Mouse (Mus musculus) lung, postnatal 10 days (tissue): ENCODE measurements at regions not wholly inside any gene's neighbourhood (a gene's known extent, or its start where the extent isn't known, plus 50 kb on each side); places are given as distances from the start of the nearest gene placed in this dataset.

ENCODE experiments used
- DNase-seq: peaks from one replicate; pipeline ENCODE4 v3.0.0; 2021

DNA sequence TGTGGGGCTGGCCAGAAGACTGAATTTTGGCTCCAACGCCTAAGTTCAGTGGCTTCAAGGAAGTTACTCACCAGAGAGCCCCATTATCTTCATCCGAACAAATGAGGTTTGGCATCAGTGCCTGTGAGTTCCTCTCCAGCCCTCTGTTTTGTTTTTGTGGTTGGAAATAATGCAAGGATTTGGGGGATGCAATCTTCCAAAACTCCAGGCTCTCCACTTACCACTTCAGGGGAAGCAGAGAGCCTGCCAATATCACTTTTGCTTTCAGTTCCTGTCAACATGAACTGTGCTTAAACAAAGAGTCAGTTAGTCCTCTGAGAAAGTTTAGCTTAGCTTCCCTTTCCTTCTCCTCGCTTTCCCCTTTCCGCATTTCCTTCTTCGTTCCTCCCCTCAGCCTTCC, 189.4 kb upstream of the Hmga2 start:
- DNase-seq: peak; percentile 13

DNA sequence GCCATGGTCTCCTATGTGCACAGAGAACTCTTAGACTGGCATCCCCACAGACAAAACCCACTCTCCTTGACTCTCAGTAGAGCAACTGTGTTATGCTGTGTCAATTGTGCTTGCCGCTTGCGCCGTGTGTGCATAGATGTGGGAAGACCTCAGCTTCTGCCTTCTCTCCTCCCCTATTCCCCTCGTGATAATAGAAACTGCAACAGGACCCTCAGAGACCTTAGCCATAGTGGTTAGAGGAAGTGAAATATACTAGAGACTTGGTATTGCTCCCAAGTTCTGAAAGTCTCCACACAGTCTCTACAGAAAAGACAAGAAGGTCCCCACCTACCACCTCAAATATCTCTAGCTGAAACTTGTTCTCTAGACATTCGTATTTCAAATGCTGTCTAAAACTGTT, 188.2 kb upstream of the Hmga2 start:
- DNase-seq: no peak

DNA sequence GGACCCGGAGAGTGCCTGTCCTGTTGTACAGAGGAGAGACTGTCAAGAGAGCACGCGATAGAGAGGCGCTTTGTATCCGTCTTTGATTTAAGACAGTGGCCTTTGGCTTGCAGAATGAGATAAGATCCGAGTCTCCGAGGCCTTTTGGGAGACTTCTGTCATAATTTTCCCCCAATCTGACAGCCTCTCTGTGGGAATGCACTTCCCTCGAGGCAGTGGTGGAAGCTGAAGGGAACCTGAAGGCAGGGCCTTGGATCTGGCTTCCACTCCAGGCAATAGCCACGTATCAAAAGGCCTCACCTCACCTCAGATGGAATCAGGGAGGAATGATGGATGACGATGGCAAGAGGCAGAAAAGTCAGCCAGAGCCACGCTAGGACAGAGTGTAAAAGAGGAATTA, 187.1 kb upstream of the Hmga2 start:
- no peak for DNase-seq

DNA sequence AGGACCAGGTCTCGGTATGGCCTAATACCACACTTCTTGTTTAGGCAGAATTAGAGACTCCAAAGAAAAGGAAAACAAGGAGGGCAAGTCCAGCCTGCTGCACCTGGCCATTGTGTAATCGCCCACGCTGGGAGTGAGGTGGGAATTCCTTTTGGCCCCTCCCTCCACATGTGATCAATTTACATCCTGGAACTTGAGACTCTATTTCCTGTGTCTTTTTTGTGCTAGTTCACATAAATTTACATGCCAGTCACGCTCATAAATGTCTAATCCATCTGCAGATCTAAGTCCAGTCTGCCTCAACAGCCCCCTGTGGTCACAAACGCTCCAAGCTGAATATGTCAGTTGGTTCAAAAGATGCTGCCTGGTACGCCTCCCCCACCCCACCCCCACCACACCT, 184.2 kb upstream of the Hmga2 start:
- DNase-seq: no peak

DNA sequence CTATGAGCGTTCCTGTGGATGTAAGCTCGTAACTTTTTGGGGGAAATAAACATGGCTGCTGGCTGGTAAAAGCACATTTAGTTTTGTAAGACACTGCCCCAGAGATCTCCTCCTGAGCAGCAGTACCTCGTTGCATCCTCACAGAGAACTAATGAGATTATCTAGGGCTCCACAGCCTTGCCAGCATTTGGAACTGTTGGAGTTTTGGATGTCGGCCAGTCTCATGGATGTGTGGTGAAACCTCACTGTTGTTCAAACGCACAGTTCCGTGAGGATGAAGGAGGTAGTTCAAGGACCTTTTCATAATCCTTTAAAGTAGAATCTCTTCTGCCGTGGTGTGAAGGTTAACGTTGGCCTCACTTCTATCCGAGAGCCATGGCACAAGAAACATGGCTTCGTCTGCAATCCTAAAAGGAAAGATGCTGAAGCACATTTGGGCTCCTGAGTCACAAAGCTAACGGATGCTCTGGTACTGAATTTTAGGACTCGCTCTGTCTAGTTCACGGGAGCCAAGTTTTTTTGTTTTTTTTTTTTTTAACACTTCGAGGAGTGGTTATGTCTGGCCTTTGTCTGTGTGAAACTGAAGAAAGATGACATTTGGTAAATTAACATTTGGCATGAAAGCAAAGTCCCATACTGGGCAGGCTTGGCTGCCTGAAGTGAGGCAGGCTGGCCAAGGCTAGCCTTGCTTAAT, 179.1 kb upstream of the Hmga2 start:
- DNase-seq: no peak

DNA sequence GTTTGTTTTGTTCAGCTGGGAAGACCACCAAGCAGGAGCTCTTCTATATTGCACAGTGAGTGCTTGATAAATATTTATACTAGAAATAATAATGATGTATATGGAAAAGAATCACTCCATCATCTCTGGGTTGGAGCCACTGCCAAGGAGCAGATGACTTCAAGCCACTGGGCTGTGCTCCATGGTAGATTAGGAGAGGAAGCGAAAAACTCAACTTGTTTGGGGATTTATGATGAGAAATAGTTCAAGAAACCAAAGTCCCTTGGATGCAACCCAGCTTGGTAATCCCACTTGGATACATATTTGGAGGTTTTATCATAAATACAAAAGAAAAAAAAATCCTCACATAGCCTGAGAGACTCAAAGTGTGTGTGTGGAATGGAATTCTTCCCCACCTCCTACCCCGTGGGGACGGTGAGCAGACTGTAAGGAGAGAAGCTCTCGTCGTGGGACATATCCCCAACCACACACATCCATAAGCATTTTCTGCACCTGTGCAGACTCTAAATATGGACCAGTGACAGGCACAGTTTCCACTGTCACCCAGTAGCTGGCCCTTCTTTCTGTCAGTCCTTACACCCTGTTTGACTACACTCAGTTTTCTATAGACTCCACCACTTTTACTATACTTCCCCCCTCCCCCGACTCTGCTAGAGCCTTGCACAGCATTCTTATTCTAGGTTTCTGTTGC, 176.4 kb upstream of the Hmga2 start:
- peak; percentile 39 for DNase-seq

DNA sequence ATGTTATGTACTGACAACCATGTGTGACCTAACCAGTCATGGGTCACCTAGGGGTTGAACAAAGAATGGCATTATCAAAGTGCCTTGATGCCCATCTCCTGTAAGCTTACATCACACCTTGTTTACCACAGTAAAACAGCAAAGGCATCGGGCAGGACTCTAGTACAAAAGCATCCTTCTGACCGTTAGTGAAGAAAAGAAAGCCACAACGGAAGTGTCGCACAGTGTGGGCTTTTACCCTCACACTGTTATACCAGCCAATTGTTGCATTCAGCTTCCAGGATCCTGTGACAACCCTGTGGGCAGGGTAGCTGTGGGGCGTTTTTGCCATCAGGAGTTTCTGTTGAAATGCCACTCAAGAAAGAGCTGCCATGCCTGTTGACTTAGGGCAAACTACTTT, 175.6 kb upstream of the Hmga2 start:
- no peak for DNase-seq

DNA sequence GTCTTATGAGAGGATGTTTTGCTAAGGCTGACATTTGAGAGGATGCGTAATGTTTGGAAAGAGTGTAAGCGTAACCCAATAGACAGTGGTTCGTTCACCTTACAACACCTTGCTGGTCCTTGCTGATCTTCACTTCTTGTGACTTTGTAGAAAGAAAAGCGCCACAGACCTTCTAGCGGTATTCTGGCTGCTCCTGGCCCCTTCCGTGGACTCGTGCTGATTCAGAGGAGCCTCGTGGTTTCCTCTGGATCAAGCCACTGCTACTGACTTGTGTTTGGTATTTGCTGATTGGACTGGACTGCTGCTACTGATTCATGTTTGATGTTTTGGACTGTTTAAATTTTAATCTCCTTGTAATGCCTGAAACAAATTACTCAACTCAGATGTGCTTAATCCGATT, 174.1 kb upstream of the Hmga2 start:
- DNase-seq: no peak

DNA sequence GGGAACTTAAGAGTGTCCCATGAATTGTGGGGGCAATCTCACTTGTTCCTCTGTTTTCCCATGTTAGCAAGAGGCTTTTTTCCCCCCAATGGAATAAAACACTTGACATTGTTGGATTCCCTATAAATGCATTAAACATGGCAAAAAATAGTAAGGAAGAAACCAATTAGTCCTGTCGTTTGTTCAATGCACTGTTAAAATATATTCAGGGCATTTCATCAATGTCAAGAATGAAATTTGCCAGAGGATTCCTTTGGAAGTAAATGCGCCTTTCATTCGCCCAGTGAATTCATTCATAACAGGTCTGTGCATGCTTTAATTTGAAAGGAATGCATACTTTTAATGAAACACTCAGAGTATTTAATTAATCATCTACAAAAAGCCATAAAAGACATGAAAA, 172.5 kb upstream of the Hmga2 start:
- DNase-seq: no peak

DNA sequence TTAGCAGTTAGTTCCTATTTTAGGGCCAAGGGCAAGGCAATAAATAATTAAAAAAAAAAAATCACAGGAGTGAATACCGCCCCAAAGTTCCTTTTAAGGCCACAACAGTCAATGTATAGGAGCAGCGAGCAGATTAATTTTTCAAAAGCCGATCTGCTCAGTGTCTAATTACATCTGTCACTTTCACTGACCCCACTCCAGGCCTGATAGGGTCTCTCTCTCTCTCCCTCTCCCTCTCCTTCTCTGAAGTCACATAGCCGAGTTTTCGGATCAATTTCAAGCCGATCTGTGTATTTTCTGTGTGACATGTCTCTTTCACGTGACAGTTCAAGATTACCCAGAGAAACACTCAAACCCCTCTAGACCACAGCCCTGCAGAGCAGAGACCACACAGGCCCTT, 171.8 kb upstream of the Hmga2 start:
- DNase-seq: no peak

DNA sequence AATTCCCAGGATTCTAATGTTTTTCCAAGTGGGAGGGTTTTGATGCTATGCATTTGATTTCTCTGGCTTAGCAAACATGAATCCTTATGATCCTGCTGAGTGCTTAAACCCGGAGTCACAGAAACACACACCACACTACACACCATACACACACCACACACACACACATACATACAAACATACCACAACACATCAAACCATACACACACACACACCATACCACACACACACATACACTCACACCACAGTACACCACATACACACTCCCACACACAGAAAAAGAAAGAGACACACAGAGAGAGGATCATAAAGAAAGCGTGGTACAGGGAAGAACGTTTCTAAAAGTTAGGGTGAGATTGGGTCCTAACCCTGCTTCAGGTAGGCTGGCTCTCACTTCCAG, 171.1 kb upstream of the Hmga2 start:
- DNase-seq: no peak

DNA sequence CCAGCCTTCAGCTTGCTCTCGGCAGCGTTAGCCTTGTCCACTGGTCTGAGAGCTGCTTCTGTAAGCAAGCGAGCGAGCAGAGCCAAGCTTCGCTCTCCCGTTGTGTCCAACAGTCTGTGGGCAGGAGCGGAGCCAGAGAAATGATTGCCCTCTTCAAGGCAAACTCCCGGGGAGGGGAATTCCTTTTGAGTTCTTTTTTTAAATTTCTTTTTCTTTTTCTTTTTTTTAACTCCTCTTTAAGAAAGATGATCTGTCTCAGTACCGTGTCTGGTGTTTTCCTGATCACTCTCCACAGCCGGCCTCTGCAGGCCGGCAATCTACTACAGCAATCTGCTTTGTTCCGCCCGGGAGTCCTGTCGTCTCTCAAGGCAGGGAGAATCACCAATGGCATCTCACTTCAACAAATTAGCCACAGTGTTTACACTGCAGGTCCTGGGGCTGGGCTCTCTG, 170.6 kb upstream of the Hmga2 start:
- DNase-seq: peak; percentile 37

DNA sequence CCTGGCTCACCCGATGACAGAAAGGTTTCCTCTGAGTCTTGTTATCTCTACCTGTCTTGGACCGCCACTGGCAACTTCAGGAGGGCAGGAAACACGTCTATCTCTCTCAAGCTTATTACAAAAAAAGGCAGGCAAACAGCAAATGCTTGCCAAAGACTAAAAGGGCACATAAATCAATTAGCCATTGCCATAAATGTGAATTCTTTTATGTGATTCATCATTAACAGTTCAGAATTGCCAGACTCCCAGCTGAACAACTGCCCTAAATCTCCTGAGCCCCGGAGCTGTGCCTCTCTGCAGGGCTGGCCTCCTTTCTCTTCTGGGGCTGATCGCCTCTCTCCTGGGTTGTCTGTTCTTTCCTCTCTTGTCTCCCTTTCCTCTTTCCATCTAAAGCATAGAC, 164.6 kb upstream of the Hmga2 start:
- DNase-seq: no peak

DNA sequence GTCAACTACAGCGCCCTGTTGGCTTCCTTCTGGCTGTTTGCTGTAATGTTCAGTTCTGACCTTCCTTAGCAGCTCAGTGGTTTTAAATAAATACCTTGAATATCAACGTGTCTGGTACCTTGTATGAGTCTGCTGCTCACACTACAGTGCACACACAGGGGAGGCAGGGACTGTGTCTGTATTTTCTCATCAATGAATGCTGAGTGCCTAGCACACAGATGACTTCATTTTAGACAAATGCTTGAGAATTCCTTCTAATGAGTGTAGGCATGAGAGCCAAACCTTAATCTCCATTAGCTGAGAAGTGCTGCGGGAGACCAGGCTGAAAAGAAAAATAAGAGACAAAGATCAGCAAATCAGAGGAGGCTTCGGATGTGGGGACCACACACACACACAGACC, 162.0 kb upstream of the Hmga2 start:
- no peak for DNase-seq

DNA sequence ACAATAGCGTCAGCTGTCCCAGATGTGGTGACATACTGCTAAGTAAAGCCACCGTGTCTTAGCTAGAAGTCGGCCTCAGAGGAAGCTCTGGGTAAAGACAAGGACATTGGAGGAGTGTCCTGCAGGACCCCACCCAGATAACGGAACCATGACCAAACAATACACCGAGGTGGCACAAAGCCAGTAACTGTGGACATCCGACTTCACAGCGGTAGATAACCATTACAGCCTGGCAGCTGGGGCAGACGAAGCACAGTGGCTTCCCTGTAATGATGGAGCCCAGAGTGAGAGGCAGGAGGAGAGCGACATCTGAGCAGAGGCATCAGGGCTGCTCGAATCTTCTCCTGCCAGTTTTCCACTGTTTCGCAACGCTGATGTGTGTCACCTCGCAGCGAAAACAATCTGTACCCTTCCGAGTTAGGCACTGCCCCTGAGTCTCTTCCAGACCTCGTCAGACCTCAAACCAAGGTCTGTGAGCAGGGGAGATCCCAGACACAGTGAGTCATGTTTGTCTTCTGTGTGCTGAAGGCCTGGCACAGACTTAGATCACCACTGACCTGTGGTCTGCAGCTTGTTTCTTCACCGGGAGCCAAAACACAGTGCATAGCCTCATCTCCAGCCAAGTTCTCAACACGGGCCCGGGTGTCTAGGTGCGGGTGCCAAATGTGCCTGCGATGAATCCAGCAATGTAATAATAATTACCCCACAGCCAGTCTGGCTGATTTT, 159.7 kb upstream of the Hmga2 start:
- DNase-seq: peak; percentile 76

DNA sequence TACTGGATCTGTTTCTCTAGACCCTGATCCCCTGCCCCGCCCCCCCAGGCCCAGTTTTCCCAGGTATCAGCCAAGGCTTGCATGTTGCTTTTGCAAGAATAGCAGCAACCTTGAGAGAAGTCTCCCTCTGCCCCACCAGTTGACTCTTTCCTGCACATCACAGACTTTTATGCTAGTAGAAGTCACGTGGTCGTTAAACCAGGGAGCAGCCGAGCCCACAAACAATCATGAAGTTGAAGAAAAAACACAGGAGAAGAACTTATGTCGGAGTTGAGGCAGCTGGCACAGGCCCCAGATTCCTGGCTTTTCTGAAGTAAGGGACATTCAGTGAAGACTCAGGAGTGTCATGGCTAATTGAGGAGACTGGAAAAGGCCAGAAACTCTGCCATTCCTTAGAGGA, 158.9 kb upstream of the Hmga2 start:
- DNase-seq: no peak

DNA sequence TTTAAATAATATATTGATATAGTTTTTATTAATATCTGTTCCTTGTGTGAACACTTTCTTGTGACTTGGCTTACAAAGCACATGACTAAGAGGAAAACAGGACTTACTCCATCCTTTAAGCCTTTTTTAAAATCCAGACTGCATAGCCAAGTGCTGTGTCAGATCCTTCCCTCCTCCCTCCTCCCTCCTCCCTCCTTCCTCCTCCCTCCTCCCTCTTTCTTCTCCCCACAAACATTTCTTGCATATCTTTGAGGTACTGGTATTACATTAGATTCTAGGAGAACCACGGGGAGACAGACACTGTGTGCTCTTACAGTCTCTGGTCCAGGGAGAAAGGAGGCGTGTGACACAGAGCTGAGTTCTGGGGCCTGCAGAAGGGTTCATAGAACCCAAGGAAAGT, 155.8 kb upstream of the Hmga2 start:
- no peak for DNase-seq

DNA sequence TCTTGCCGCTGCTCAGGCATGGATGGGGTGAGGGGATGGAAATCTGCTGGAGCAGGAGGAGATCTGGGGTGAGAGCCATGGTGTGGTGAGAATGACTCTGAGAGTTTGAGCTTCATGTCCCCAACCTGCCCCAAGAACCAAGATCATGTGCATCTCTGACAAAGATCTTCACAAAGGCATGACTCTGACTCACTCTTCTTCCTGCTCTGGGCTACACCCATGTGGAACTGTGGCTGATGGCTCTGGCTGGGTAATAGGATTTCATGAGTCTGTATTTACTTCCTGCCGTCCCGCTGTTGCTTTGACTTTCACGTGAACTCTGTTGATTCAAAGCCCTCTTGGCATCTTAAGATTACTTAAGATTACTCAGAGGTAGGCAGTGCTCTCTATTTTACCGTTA, 151.8 kb upstream of the Hmga2 start:
- no peak for DNase-seq

DNA sequence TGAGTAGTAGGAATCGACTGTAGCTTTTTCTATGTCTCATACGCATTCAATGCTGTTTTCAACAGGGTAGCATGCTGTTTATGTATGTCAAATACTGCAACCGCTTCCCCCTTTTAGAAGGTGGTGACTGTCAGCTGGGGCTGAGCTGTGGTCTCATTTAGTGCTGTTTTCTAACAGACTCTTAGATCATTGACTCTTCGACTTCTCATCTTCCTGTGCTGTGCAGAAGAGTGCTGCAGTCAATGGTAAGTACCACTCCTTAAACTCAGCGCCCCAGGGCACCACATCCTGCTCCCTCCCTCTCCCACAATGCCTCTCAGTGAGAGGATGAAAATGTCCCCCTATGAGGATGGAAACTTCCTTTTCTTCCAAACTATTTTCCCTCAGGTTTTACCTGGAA, 149.2 kb upstream of the Hmga2 start:
- DNase-seq: no peak

DNA sequence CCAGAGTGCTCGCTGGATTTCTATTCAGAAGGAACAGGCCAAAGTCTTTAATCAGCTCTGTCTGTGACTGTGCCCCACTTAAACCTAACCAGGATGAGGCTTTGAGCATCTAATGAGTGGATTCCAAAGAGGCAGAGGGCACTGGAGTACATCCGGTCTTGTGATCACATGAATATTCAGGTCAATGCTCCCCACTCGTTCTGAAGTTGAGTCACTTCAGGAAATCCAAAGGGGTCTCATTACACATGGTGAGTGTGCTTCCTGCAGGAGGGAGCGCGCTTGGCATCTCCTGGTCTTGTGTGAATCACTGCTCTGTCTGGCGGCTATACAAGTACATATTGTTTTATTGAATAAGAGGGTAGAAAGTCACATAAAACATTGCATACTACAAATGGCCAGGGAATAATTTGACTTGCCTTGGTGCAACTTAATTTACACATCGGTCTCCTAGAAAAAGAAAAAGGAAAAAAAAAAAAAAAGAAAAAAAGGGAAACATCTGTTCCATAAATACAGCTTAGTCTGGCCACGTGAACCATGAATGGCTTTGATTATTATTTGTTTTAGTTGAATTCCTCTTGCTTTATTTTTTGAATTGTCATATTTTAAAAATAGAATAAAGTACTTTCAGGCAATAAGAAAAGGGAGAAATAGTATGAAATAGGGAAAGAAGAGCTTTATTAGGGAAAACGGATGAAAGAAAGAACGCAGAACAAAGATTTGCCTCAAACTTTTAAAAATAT, 148.1 kb upstream of the Hmga2 start:
- DNase-seq: no peak

DNA sequence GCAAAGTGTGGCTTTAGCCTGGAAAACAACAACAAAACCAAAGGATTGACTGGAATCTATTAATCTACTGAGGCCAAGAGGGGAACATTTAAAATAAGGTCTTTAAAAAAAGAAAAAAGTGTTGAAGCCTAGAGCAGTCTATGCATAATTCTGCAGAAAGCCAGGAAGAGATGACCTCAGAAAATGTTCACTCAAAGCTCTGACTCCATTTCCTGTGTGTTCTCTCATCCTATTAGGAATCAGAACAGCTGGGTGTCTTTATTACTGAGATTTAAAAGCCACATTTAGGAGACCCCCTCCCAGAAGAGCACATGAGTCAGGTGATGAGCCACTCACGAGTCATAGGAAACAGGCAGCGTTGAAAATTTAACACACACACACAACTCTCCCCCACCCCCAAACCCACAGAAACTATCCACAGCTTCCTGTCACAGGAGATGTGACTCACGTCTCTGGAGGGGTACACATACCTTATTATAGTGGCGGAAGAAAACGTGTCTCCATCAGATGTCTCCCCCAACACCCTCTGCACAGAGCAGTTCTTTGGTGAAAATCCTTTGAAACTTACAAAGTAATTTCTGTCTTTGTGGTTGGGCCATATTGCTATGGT, 140.2 kb upstream of the Hmga2 start:
- DNase-seq: no peak

DNA sequence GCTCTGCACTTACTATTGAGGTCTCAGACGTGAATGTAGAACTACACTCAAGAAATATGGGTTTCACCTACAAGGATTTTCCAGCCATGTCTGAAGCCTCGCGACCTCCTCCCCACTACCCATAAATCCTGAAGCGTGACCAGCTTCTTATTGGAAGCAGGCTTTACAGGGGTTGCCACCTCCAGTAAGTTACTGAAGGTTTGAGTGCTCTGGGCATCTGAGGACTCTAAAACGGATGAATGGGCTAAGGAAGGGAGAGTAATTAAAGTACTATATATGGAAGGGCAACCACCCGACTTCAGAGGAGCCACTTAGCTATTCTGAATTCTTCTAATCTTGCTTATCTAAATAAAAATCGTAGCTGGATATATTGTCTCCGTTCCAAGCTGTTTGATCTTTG, 136.1 kb upstream of the Hmga2 start:
- no peak for DNase-seq

DNA sequence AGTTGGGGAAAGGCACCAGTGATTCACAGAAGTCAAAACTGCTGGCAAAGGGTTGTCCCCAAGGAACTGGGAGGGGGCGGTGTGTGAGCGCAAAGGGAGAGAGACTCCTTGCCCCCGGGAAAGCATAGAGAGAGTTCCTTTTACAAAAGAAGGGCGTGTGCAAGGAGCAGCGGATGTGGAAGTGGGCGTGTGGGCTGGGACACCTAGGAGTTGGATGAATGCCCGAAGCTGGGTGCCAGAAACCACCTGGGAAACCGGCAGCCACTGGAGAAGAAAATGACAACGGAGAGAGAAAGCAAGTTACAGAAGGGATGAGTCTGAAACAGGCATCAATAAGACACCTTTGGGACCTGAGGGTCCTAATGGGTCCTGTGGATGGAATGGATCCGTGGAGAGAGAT, 133.8 kb upstream of the Hmga2 start:
- peak; percentile 9 for DNase-seq
